Mouse (Mus musculus): ENCODE results near the gene Abcc3. TPM values are rescaled to one million over a fixed set of nuclear protein-coding genes. Genes with fewer than 3 reads are reported as not detected.
"Not testable (repeated sequence)": the region's sequence is repeated elsewhere in the genome, so short reads cannot be mapped to it uniquely, and the experiment has no call there.

Abcc3 gene
- polyA plus RNA-seq, 1 experiment from 2014 or later = 5.3 TPM

GRCm38 (mm10) chr11:94400996-94401395, 8.2 kb upstream of the Abcc3 start:
- Histone ChIP-seq H3K27ac (no peak overlapping the region), H3K4me3 (no peak overlapping the region), H3K36me3 (no peaks in the 10 kb centered on the region), H3K4me2 (no peak overlapping the region), H3K27me3 (no peaks in the 10 kb centered on the region), H3K9ac (no peak overlapping the region), H3K9me3 (no peaks in the 10 kb centered on the region), H3K4me1 (peaks cover 18% of the 10 kb centered on the region)
- no peak for ATAC-seq (ENCODE audit: borderline replicate concordance, extremely low read depth, low FRiP score, low TSS enrichment)
- 64% methylated on average over 6 of the region's 6 CpGs for WGBS

GRCm38 (mm10) chr11:94394107-94394506, 1.3 kb upstream of the Abcc3 start:
- Histone ChIP-seq H3K27me3 (peaks cover 6% of the 10 kb centered on the region; the same call in 1 of the 2 replicates), H3K4me1 (peaks cover 5% of the 10 kb centered on the region; the same call in 1 of the 2 replicates), H3K9ac (no peak overlapping the region), H3K9me3 (no peaks in the 10 kb centered on the region), H3K4me2 (no peak overlapping the region), H3K4me3 (no peak overlapping the region), H3K36me3 (no peaks in the 10 kb centered on the region), H3K27ac (no peak overlapping the region)
- WGBS = 76% methylated on average over 7 of the region's 7 CpGs
- no peak for ATAC-seq (ENCODE audit: borderline replicate concordance, extremely low read depth, low FRiP score, low TSS enrichment)

GRCm38 (mm10) chr11:94393490-94393889, 693 bp upstream of the Abcc3 start:
- ATAC-seq (ENCODE audit: borderline replicate concordance, extremely low read depth, low FRiP score, low TSS enrichment); H3K36me3 ChIP-seq; H3K27me3 ChIP-seq; H3K9ac ChIP-seq; H3K27ac ChIP-seq; H3K4me3 ChIP-seq; H3K4me2 ChIP-seq; H3K9me3 ChIP-seq; H3K4me1 ChIP-seq: not testable (repeated sequence)
- WGBS = 90% methylated on average over 4 of the region's 4 CpGs

- Histone ChIP-seq H3K9me3 (no peaks in the 10 kb centered on the region), H3K4me2 (no peak overlapping the region), H3K9ac (no peak overlapping the region), H3K4me3 (no peak overlapping the region), H3K27me3 (peaks cover 6% of the 10 kb centered on the region; the same call in 1 of the 2 replicates), H3K4me1 (peaks cover 6% of the 10 kb centered on the region), H3K36me3 (no peaks in the 10 kb centered on the region), H3K27ac (no peak overlapping the region)
- 68% methylated on average over 10 of the region's 10 CpGs for WGBS
- no peak for ATAC-seq (ENCODE audit: borderline replicate concordance, extremely low read depth, low FRiP score, low TSS enrichment)
These were observed 1.1 kb downstream of the Abcc3 start for GRCm38 (mm10) chr11:94391661-94392060.

DNA sequence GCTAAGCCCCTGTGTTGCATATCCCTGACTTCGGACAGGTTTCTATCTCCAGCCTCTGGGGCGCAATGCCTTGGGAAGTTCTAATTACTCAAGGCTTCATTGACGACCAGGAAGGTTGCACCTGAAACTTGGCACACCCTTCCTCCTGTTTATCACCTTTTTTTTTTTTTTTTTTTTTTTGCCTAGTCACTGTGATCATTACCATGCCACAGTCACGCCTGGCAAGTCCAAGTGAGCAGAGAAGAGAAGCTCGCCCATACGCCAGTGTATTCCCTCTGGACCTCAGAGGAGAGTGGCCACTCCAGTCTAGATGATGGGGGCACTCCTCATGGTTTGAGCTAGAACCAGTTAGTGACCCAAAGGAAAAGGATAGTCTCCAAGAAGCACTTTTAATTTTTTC, 2.0 kb downstream of the Abcc3 start:
- Histone ChIP-seq H3K27me3 (peaks cover 6% of the 10 kb centered on the region; the same call in 1 of the 2 replicates), H3K4me1 (peaks cover 15% of the 10 kb centered on the region), H3K9me3 (no peaks in the 10 kb centered on the region), H3K4me2 (no peak overlapping the region), H3K4me3 (no peak overlapping the region), H3K27ac (no peak overlapping the region), H3K9ac (no peak overlapping the region), H3K36me3 (no peaks in the 10 kb centered on the region)
- WGBS = 81% methylated on average over 6 of the region's 6 CpGs
- ATAC-seq (ENCODE audit: borderline replicate concordance, extremely low read depth, low FRiP score, low TSS enrichment) = no peak

DNA sequence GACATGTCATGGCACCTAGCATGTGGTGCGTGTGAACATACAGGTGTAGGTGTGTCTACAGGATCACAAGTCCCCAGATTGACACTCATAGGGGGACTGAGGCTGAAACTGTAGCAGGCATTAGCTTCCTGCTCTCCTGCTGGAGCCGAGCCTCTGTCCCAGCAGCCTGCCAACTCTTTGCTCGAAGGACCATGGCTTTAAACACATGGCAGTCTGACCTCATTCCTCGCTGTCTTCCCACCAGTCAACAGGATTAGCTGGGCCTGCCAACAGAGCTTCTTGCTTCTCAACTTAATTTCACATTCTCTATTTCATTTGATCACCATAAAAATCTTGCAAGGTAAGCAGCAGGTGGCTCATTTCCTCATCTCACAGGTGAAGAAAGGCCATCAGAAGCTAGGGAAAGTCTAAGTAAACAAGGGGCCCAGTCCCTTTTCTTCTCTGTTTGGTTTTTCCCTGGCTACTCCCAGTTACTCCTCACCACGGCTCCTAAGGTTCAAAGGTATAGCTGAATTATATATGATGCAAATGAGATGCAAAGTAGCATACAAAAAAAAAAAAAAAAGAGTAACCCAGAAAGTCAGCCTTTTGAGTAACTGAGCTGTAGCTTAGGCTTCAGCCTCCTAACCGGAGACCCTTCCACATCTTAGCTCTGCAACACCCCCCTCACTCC, 2.9 kb downstream of the Abcc3 start:
- H3K27ac ChIP-seq = no peak overlapping the region

GRCm38 (mm10) chr11:94389021-94389420, 3.8 kb downstream of the Abcc3 start:
- Histone ChIP-seq H3K9ac (no peak overlapping the region), H3K27me3 (peaks cover 6% of the 10 kb centered on the region; the same call in 1 of the 2 replicates), H3K4me3 (no peak overlapping the region), H3K36me3 (no peaks in the 10 kb centered on the region), H3K27ac (no peak overlapping the region), H3K4me2 (no peak overlapping the region), H3K9me3 (no peaks in the 10 kb centered on the region), H3K4me1 (peaks cover 22% of the 10 kb centered on the region)
- ATAC-seq (ENCODE audit: borderline replicate concordance, extremely low read depth, low FRiP score, low TSS enrichment) = no peak
- 63% methylated on average over 4 of the region's 4 CpGs for WGBS

More for the DNA sequence above, 2.9 kb downstream of the Abcc3 start:
- H3K9me3 ChIP-seq = no peaks in the 10 kb centered on the region
- WGBS = 50% methylated on average over 6 of the region's 6 CpGs
- no peak for ATAC-seq (ENCODE audit: borderline replicate concordance, extremely low read depth, low FRiP score, low TSS enrichment)
- peaks cover 6% of the 10 kb centered on the region; the same call in 1 of the 2 replicates for H3K27me3 ChIP-seq
- H3K9ac ChIP-seq = no peak overlapping the region
- H3K4me2 ChIP-seq = no peak overlapping the region
- no peak overlapping the region for H3K4me3 ChIP-seq
- peaks cover 22% of the 10 kb centered on the region for H3K4me1 ChIP-seq
- H3K36me3 ChIP-seq = no peaks in the 10 kb centered on the region

DNA sequence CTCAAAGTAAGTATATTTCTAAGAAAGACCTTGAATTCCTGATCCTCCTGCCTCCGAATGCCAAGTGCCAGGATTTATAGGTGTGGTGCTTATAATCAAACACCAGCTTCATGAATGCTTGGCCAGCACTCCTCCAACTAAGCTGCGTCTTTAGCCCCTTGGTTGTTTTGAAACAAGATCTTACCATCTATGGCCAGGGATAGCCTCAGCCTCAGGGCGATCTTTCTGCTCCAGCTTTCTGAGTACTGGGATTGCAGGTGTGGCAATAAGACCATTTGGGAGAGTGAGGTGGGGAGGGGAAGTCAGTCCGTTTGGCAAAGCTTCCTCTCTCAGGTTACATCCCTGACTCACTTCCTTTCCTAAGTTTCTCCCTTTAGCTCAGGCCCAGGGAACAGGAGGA, 5.0 kb downstream of the Abcc3 start:
- no peaks in the 10 kb centered on the region for H3K9me3 ChIP-seq
- H3K9ac ChIP-seq = no peak overlapping the region
- peaks cover 6% of the 10 kb centered on the region; the same call in 1 of the 2 replicates for H3K27me3 ChIP-seq
- H3K4me3 ChIP-seq = no peak overlapping the region
- H3K4me1 ChIP-seq = peaks cover 22% of the 10 kb centered on the region
- no peaks in the 10 kb centered on the region for H3K36me3 ChIP-seq
- H3K4me2 ChIP-seq = no peak overlapping the region
- 65% methylated on average over 4 of the region's 4 CpGs for WGBS
- no peak for ATAC-seq (ENCODE audit: borderline replicate concordance, extremely low read depth, low FRiP score, low TSS enrichment)
- no peak overlapping the region for H3K27ac ChIP-seq

DNA sequence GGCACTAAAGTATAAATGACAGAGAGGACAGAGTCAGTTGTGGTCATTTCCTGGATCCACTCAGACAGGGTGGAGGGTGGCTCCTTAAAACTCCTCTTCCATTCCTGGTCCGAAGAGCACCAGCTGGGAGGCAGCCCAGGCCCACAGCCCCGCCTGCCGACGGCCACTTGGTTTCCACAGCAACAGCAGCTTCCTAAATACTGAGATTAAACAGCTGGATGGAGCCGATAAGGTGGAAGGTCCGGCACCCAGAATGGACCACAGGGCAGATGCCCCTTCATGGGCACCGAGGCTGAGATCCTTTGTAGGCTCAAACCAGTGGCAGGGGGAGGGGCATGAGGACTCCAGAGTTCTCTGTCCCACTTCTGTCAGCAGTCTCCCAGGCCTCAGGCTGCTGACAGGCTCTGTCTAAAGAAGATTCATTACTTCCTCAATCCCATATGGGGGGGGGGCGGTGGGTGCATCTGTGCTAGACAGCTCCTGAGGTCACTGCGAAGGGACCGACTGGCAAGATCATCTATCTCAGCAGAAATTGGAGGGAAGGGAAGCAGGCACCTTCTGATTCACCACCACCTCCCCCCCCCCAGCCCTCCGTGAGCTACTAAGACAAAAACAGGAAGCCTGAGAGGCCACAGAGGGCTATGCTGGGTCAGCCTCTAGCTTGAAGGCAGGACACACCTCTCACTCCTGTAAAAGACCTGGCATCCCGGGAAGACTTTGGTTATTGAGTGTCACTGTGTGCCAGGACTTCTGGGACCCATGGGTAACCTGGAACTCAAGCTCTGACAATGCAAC, 6.6 kb downstream of the Abcc3 start:
- H3K4me1 ChIP-seq = peaks cover 18% of the 10 kb centered on the region
- peak overlapping the region; percentile 48 for H3K27ac ChIP-seq
- peak; percentile 53 for ATAC-seq (ENCODE audit: borderline replicate concordance, extremely low read depth, low FRiP score, low TSS enrichment)
- H3K9ac ChIP-seq = no peak overlapping the region
- peak overlapping the region; percentile 39 for H3K4me2 ChIP-seq
- 9% methylated on average over 12 of the region's 12 CpGs for WGBS
- no peaks in the 10 kb centered on the region; the same call in 1 of the 2 replicates for H3K27me3 ChIP-seq
- H3K4me3 ChIP-seq = no peak overlapping the region
- H3K9me3 ChIP-seq = no peaks in the 10 kb centered on the region
- H3K36me3 ChIP-seq = no peaks in the 10 kb centered on the region

- ATAC-seq (ENCODE audit: borderline replicate concordance, extremely low read depth, low FRiP score, low TSS enrichment) = no peak
- H3K36me3 ChIP-seq = no peaks in the 10 kb centered on the region
- no peaks in the 10 kb centered on the region for H3K4me1 ChIP-seq
- H3K9ac ChIP-seq = no peak overlapping the region
- no peak overlapping the region for H3K27ac ChIP-seq
- no peak overlapping the region for H3K4me2 ChIP-seq
- WGBS = 62% methylated on average over 8 of the region's 8 CpGs
- no peaks in the 10 kb centered on the region for H3K27me3 ChIP-seq
- H3K9me3 ChIP-seq = no peaks in the 10 kb centered on the region
- H3K4me3 ChIP-seq = no peak overlapping the region
These were observed 13.1 kb downstream of the Abcc3 start for GRCm38 (mm10) chr11:94379736-94380135.

- H3K9me3 ChIP-seq = no peaks in the 10 kb centered on the region
- H3K27ac ChIP-seq = no peak overlapping the region
- no peak overlapping the region for H3K9ac ChIP-seq
- no peaks in the 10 kb centered on the region for H3K27me3 ChIP-seq
- 36% methylated on average over 2 of the region's 2 CpGs for WGBS
- ATAC-seq (ENCODE audit: borderline replicate concordance, extremely low read depth, low FRiP score, low TSS enrichment) = no peak
- no peak overlapping the region for H3K4me3 ChIP-seq
- no peak overlapping the region for H3K4me2 ChIP-seq
- no peaks in the 10 kb centered on the region for H3K36me3 ChIP-seq
- no peaks in the 10 kb centered on the region for H3K4me1 ChIP-seq
These were observed 13.7 kb downstream of the Abcc3 start for GRCm38 (mm10) chr11:94379061-94379460.

DNA sequence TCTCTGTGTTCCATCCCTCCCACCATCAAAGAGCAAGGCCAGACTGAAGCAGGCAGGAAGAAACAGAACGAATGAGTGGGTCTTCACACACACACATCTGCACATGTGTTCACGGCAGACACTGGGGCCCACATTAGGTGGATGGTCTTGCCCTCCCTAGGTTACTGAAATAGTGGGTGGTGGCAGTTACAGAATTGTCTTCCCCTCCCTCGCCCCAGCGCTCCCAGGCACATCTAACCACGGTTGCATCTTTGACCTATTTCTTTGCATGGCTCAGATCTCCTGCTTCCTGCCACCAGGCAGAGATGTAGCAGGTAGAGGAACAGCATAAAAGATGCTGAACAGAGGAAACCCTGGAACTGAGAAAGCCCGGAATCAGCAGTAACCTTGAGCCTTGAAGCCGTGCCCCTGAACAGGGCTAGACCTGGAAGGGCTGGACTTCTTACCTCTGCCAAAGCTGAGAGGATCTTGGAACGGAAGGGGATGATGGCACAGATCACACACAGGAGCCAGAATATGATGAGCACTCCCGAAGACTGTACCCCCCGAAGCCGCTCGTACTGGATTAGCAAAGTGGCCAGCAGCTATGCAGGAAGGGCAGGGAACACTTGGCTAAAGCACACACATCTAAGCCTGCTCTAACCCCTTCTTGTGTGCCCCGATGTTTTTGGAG, 18.4 kb downstream of the Abcc3 start:
- Histone ChIP-seq H3K4me2 (no peak overlapping the region), H3K9ac (no peak overlapping the region), H3K27me3 (no peaks in the 10 kb centered on the region), H3K9me3 (no peaks in the 10 kb centered on the region), H3K4me1 (no peaks in the 10 kb centered on the region), H3K36me3 (no peaks in the 10 kb centered on the region), H3K27ac (no peak overlapping the region), H3K4me3 (no peak overlapping the region)
- no peak for ATAC-seq (ENCODE audit: borderline replicate concordance, extremely low read depth, low FRiP score, low TSS enrichment)
- WGBS = 78% methylated on average over 13 of the region's 13 CpGs
